Mouse (Mus musculus) heart, adult 18-20 months (tissue): ENCODE measurements around the gene Alkbh4. TPM values are rescaled to one million over a fixed set of nuclear protein-coding genes. Genes with fewer than 3 reads are reported as not detected.
A peak's percentile ranks its signal among the peaks of the same experiment; 100 is the strongest.
"Not testable (repeated sequence)": the region's sequence is repeated elsewhere in the genome, so short reads cannot be mapped to it uniquely, and the experiment has no call there.

ENCODE experiments used
- DNase-seq, 2 experiments: peaks; one replicate each; pipeline ENCODE4 v3.0.0; 2021 to 2022; ENCODE audit warnings: mixed read lengths in 1 of 2
- long read RNA-seq, 2 experiments: library from polyadenylated mRNA; stranded (forward); transcript quantifications; one replicate each; pipeline ENCODE4 v2.0.0; 2021
- total RNA-seq, 2 experiments: library from RNA; stranded (reverse); gene quantifications; 2 replicates each; pipeline ENCODE4 v1.2.3; 2021

The Alkbh4 gene
- 1 to 10 TPM; 4.7 to 4.9 TPM for total RNA-seq
- long read RNA-seq, experiment 1, transcript Alkbh4-201 (3 exons, 1,773 nt): major isoform, 5 of 7 reads
- long read RNA-seq, experiment 1, partial matches to known transcripts: 0 of 7 reads
- long read RNA-seq, experiment 1, other reads (novel, unspliced or antisense): 1 of 7 reads
- long read RNA-seq, experiment 2, partial matches to known transcripts: 0 of 1 reads
- long read RNA-seq, experiment 2, other reads (novel, unspliced or antisense): 0 of 1 reads

GRCm38 (mm10) chr5:136135571-136136291 lies at the start of gene Alkbh4, which contains the start of gene Lrwd1:
TSS of gene Alkbh4 (plus strand) at chr5:136136146.
TSS of gene Lrwd1 (minus strand) at chr5:136136074.
- peak; percentile 98 for DNase-seq

- no peak for DNase-seq
Measured at GRCm38 (mm10) chr5:136086290-136086689, 49.7 kb upstream of the Alkbh4 start.

- no peak for DNase-seq
Measured at GRCm38 (mm10) chr5:136088821-136089575, 46.9 kb upstream of the Alkbh4 start.

GRCm38 (mm10) chr5:136091927-136092326 lies 44.0 kb upstream of the Alkbh4 start:
- DNase-seq: no peak

- no peak for DNase-seq
Measured at GRCm38 (mm10) chr5:136094249-136095010, 41.5 kb upstream of the Alkbh4 start.

- DNase-seq: no peak
Measured at GRCm38 (mm10) chr5:136095089-136095488, 40.9 kb upstream of the Alkbh4 start.

- no peak for DNase-seq
Measured at GRCm38 (mm10) chr5:136098536-136098935, 37.4 kb upstream of the Alkbh4 start.

- peak; percentile 45 to 48 for DNase-seq
Measured at GRCm38 (mm10) chr5:136102099-136102820, 33.7 kb upstream of the Alkbh4 start.

GRCm38 (mm10) chr5:136104511-136104910 lies 31.4 kb upstream of the Alkbh4 start:
- DNase-seq: no peak

- DNase-seq: no peak
Measured at GRCm38 (mm10) chr5:136108486-136108885, 27.5 kb upstream of the Alkbh4 start.

- no peak for DNase-seq
Measured at GRCm38 (mm10) chr5:136109042-136109441, 26.9 kb upstream of the Alkbh4 start.

GRCm38 (mm10) chr5:136113546-136113945 lies 22.4 kb upstream of the Alkbh4 start:
- not testable (repeated sequence) for DNase-seq

GRCm38 (mm10) chr5:136115891-136116783 lies 19.8 kb upstream of the Alkbh4 start, which contains the start of gene Polr2j:
TSS of gene Polr2j (plus strand) at chr5:136116631.
- DNase-seq: peak; percentile 96 to 99

- no peak for DNase-seq
Measured at GRCm38 (mm10) chr5:136116784-136117112, 19.2 kb upstream of the Alkbh4 start.

- no peak for DNase-seq
Measured at GRCm38 (mm10) chr5:136122165-136122564, 13.8 kb upstream of the Alkbh4 start.

- no peak for DNase-seq
Measured at GRCm38 (mm10) chr5:136136292-136136990, 495 bp downstream of the Alkbh4 start.

GRCm38 (mm10) chr5:136137658-136138274 lies 1.8 kb downstream of the Alkbh4 start:
- DNase-seq: peak; percentile 25 to 57

- DNase-seq: no peak
Measured at GRCm38 (mm10) chr5:136139393-136139792, 3.4 kb downstream of the Alkbh4 start.

- peak in 1 of 2 experiments; percentile 50 for DNase-seq
Measured at GRCm38 (mm10) chr5:136140057-136140482, 4.1 kb downstream of the Alkbh4 start.
